Mouse (Mus musculus) liver, embryonic 11.5 days (tissue): Measurements from ENCODE around the gene Maats1. TPM values are rescaled to one million over a fixed set of nuclear protein-coding genes. Genes with fewer than 3 reads are reported as not detected.

Source experiments
- ATAC-seq: fragments of 200-750 bp; cut with Nextera tagmentation; replicated peaks from 2 replicates; pipeline ENCODE4 v1.8.0; 2017; ENCODE audit warnings: moderate number of reproducible peaks, mild to moderate bottlenecking, moderate TSS enrichment, moderate library complexity; ENCODE audit not compliant: low FRiP score
- DNase-seq: peaks from one replicate; pipeline ENCODE4 v3.0.0-alpha.2; 2017; ENCODE audit warnings: low spot score
- H3K27ac ChIP-seq: fragments of 300-500 bp; sonication (generic); 2 replicates; pipeline ENCODE4 v1.5.1; 2014; ENCODE audit warnings: mild to moderate bottlenecking, low read depth, low read length, control low read depth
- H3K27me3 ChIP-seq: fragments of 300-500 bp; sonication (generic); replicated peaks from 2 replicates; pipeline ENCODE4 v1.6.1; 2014; ENCODE audit warnings: low read length, mixed read lengths; ENCODE audit not compliant: control insufficient read depth, insufficient read depth
- H3K36me3 ChIP-seq: fragments of 300-500 bp; sonication (generic); 2 replicates; pipeline ENCODE4 v1.6.1; 2014; ENCODE audit warnings: mild to moderate bottlenecking, low read length, moderate library complexity, mixed read lengths; ENCODE audit not compliant: control insufficient read depth, insufficient read depth
- H3K4me1 ChIP-seq: fragments of 300-500 bp; sonication (generic); replicated peaks from 2 replicates; pipeline ENCODE4 v1.6.1; 2014; ENCODE audit warnings: low read length, mixed read lengths; ENCODE audit not compliant: control insufficient read depth, insufficient read depth
- H3K4me2 ChIP-seq: fragments of 300-500 bp; sonication (generic); 2 replicates; pipeline ENCODE4 v1.6.1; 2014; ENCODE audit warnings: mild to moderate bottlenecking, control low read depth, moderate library complexity
- H3K4me3 ChIP-seq: fragments of 300-500 bp; sonication (generic); 2 replicates; pipeline ENCODE4 v1.5.1; 2014; ENCODE audit warnings: low read depth, low read length, control low read depth
- H3K9ac ChIP-seq: fragments of 300-500 bp; sonication (generic); 2 replicates; pipeline ENCODE4 v1.6.1; 2014; ENCODE audit warnings: low read depth, low read length, control low read depth
- H3K9me3 ChIP-seq: fragments of 300-500 bp; sonication (generic); 2 replicates; pipeline ENCODE4 v1.6.1; 2016; ENCODE audit warnings: low read length, inconsistent platforms, mixed read lengths; ENCODE audit not compliant: control insufficient read depth
- WGBS: fragments of 180-500 bp; shearing (Covaris S2); extraction: QIAGEN DNeasy Blood & Tissue Kit; methylation state at CpG from one replicate; pipeline ENCODE4 v1.1.7; 2014; 5-methylcytosine and 5-hydroxymethylcytosine counted together
- polyA plus RNA-seq: library from polyadenylated mRNA; unstranded; fragments of >200 nt; fragmentation: Nextera tagmentation; extraction: Ambion mirVana; gene quantifications from 2 replicates; pipeline ENCODE4 v1.2.1, GENCODE M21; 2014

The Maats1 gene
- polyA plus RNA-seq, result 0.05 TPM in 1 of 2 replicates, not detected in the other

GRCm38 (mm10) chr16:38341396-38342324 is at the start of gene Maats1:
Maats1 (minus strand) TSS chr16:38342143.
- DNase-seq (peak; percentile 69), ATAC-seq (peak; percentile 73)
- Histone ChIP-seq H3K4me3 (peak within 1 kb of the TSS; percentile 29), H3K9ac (no peak within 1 kb of the TSS), H3K4me2 (peak within 1 kb of the TSS; percentile 52), H3K9me3 (no peaks in the 10 kb centered on the region), H3K36me3 (no peaks in the 10 kb centered on the region), H3K27me3 (no peaks in the 10 kb centered on the region), H3K27ac (no peak within 1 kb of the TSS), H3K4me1 (0 out of 2 replicates have a peak, but pooled peaks cover 4% of the 10 kb centered on the region)
- 14% methylated on average over 30 of the region's 30 CpGs for WGBS

- peaks cover 20% of the 10 kb centered on the region for H3K4me1 ChIP-seq
- DNase-seq, result no peak
- no peak overlapping the region for H3K4me3 ChIP-seq
- no peaks in the 10 kb centered on the region for H3K9me3 ChIP-seq
- no peaks in the 10 kb centered on the region for H3K36me3 ChIP-seq
- H3K27ac ChIP-seq, result no peak overlapping the region
- ATAC-seq, result no peak
- H3K27me3 ChIP-seq, result no peaks in the 10 kb centered on the region
- H3K4me2 ChIP-seq, result no peak overlapping the region
- no peak overlapping the region for H3K9ac ChIP-seq
- WGBS, result 89% methylated on average over 7 of the region's 7 CpGs
Measured at GRCm38 (mm10) chr16:38390322-38390721, 48.4 kb upstream of the Maats1 start.

- Histone ChIP-seq H3K9ac (no peak overlapping the region), H3K27ac (no peak overlapping the region), H3K36me3 (no peaks in the 10 kb centered on the region), H3K4me1 (peaks cover 30% of the 10 kb centered on the region), H3K9me3 (no peaks in the 10 kb centered on the region), H3K4me3 (no peak overlapping the region), H3K4me2 (no peak overlapping the region), H3K27me3 (no peaks in the 10 kb centered on the region)
- ATAC-seq, result no peak
- 77% methylated on average over 8 of the region's 8 CpGs for WGBS
- no peak for DNase-seq
Measured at GRCm38 (mm10) chr16:38389284-38389893, 47.4 kb upstream of the Maats1 start.

- H3K9ac ChIP-seq, result no peak overlapping the region
- no peak for ATAC-seq
- H3K36me3 ChIP-seq, result no peaks in the 10 kb centered on the region
- H3K27me3 ChIP-seq, result no peaks in the 10 kb centered on the region
- H3K4me3 ChIP-seq, result no peak overlapping the region
- H3K27ac ChIP-seq, result no peak overlapping the region
- peaks cover 30% of the 10 kb centered on the region for H3K4me1 ChIP-seq
- DNase-seq, result no peak
- no peak overlapping the region for H3K4me2 ChIP-seq
- H3K9me3 ChIP-seq, result no peaks in the 10 kb centered on the region
- 77% methylated on average over 6 of the region's 6 CpGs for WGBS
Measured at GRCm38 (mm10) chr16:38388757-38389156, 46.8 kb upstream of the Maats1 start.

- ATAC-seq, result peak; percentile 72
- Histone ChIP-seq H3K9ac (no peak overlapping the region), H3K36me3 (no peaks in the 10 kb centered on the region), H3K9me3 (no peaks in the 10 kb centered on the region), H3K4me3 (no peak overlapping the region), H3K4me1 (peaks cover 29% of the 10 kb centered on the region), H3K27me3 (no peaks in the 10 kb centered on the region), H3K27ac (no peak overlapping the region), H3K4me2 (no peak overlapping the region)
- 60% methylated on average over 6 of the region's 6 CpGs for WGBS
- DNase-seq, result no peak
Measured at GRCm38 (mm10) chr16:38387389-38387788, 45.4 kb upstream of the Maats1 start.

- Histone ChIP-seq H3K27me3 (no peaks in the 10 kb centered on the region), H3K9ac (no peak overlapping the region), H3K4me2 (no peak overlapping the region), H3K9me3 (no peaks in the 10 kb centered on the region), H3K4me3 (no peak overlapping the region), H3K27ac (no peak overlapping the region), H3K4me1 (peaks cover 29% of the 10 kb centered on the region), H3K36me3 (no peaks in the 10 kb centered on the region)
- ATAC-seq (no peak), DNase-seq (no peak)
- 88% methylated on average over 4 of the region's 4 CpGs for WGBS
Measured at GRCm38 (mm10) chr16:38385700-38386099, 43.8 kb upstream of the Maats1 start.

GRCm38 (mm10) chr16:38385184-38385634 is 43.3 kb upstream of the Maats1 start:
- 84% methylated on average over 6 of the region's 6 CpGs for WGBS
- DNase-seq (no peak), ATAC-seq (no peak)
- Histone ChIP-seq H3K9me3 (no peaks in the 10 kb centered on the region), H3K36me3 (no peaks in the 10 kb centered on the region), H3K4me1 (peaks cover 29% of the 10 kb centered on the region), H3K27ac (no peak overlapping the region), H3K4me3 (no peak overlapping the region), H3K9ac (no peak overlapping the region), H3K4me2 (no peak overlapping the region), H3K27me3 (no peaks in the 10 kb centered on the region)

- no peaks in the 10 kb centered on the region for H3K9me3 ChIP-seq
- no peak overlapping the region for H3K4me3 ChIP-seq
- H3K27me3 ChIP-seq, result no peaks in the 10 kb centered on the region
- 56% methylated on average over 2 of the region's 2 CpGs for WGBS
- DNase-seq, result no peak
- ATAC-seq, result peak; percentile 82
- H3K27ac ChIP-seq, result peak overlapping the region; percentile 4; the same call in 1 of the 2 replicates
- no peaks in the 10 kb centered on the region for H3K36me3 ChIP-seq
- peaks cover 33% of the 10 kb centered on the region for H3K4me1 ChIP-seq
- H3K4me2 ChIP-seq, result peak overlapping the region; percentile 30; the same call in 1 of the 2 replicates
- H3K9ac ChIP-seq, result no peak overlapping the region
Measured at GRCm38 (mm10) chr16:38383683-38384082, 41.7 kb upstream of the Maats1 start.
